18 mouse cellular contexts compared by ENCODE assay signal in the genomic region with DNA sequence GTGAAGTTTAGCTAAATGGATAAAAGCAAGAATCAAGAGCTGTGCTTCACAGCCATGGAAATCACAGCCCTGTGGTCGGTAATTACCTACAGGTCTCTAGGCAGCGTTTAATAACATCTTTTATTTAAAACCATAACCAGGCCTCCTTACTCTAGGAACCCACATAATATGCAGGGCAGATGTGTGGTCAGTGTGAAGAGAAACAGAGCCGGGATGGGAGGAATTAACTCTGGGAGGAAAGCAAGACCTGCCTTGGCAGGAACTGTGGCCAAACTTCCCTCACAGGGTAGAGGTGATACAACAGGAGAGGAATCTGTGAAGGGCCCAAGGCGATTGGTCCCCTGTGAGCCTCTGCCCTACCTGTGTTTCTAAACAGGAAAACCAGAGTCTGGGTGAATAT.
DNase-seq lines count a peak whose midpoint lies in the region; ATAC-seq and TF ChIP-seq lines count a peak whose summit lies in the region.
"Had no signal": no experiment of that assay in that cellular context is flagged by ENCODE, and none has a peak within 500 bp of the region (broad histone marks: within the 10 kb centered on the region; RNA-seq: fewer than 3 reads in every experiment).

No protein-coding gene starts in this region.

- no peak overlapping the region for H3K4me3 ChIP-seq in hindbrain, embryonic 12.5 days
- no peak overlapping the region for H3K4me3 ChIP-seq in hindbrain, embryonic 16.5 days (ENCODE audit: low read length)
- no peak overlapping the region for H3K4me3 ChIP-seq in embryonic facial prominence, embryonic 10.5 days
- no peak overlapping the region for H3K4me3 ChIP-seq in embryonic facial prominence, embryonic 12.5 days
- H3K4me3 ChIP-seq in limb, embryonic 11.5 days (ENCODE audit: low read depth, low read length): no peak overlapping the region
- no peak overlapping the region for H3K4me3 ChIP-seq in cerebellum, adult 2 months (replicated peaks; ENCODE audit: insufficient read depth, low read depth, low read length)
- H3K4me3 ChIP-seq: heart, embryonic 13.5 days; liver, embryonic 15.5 days; neural tube, embryonic 12.5 days had no signal

- TF ChIP-seq CTCF in cerebellum, adult 2 months (IDR thresholded peaks at IDR 0.05; ENCODE audit: borderline replicate concordance, insufficient read depth, low read depth, low read length): no peak

- no peak for DNase-seq in embryonic facial prominence, embryonic 10.5 days (ENCODE audit: low spot score)
- DNase-seq in limb, embryonic 11.5 days (ENCODE audit: low spot score): no peak
- no peak for DNase-seq in urinary bladder, adult 18-20 months (ENCODE audit: low spot score in 2 of 2)
- no peak for DNase-seq in cerebellum, adult 2 months
- DNase-seq: adrenal gland, adult 8-10 months; cerebellum, adult 9-11 months; gastrocnemius, postnatal 14 days; heart, adult 18-20 months; kidney, adult 2 months; kidney, postnatal 10 days; thymus, postnatal 14 days had no signal

- H3K9me3 ChIP-seq in hindbrain, embryonic 12.5 days (replicated peaks): no peaks in the 10 kb centered on the region
- H3K9me3 ChIP-seq in hindbrain, embryonic 16.5 days (ENCODE audit: control insufficient read depth, low read length): no peaks in the 10 kb centered on the region
- no peaks in the 10 kb centered on the region for H3K9me3 ChIP-seq in embryonic facial prominence, embryonic 10.5 days
- no peaks in the 10 kb centered on the region for H3K9me3 ChIP-seq in embryonic facial prominence, embryonic 12.5 days
- no peaks in the 10 kb centered on the region for H3K9me3 ChIP-seq in limb, embryonic 11.5 days (ENCODE audit: control insufficient read depth, low read length)
- H3K9me3 ChIP-seq: heart, embryonic 13.5 days; liver, embryonic 15.5 days; neural tube, embryonic 12.5 days had no signal

- no peak for ATAC-seq in hindbrain, embryonic 12.5 days (ENCODE audit: low FRiP score)
- no peak for ATAC-seq in hindbrain, embryonic 16.5 days
- no peak for ATAC-seq in embryonic facial prominence, embryonic 12.5 days (ENCODE audit: insufficient number of reproducible peaks, insufficient read depth, low FRiP score, low TSS enrichment)
- no peak for ATAC-seq in limb, embryonic 11.5 days (ENCODE audit: insufficient number of reproducible peaks, low FRiP score, low TSS enrichment, low read depth)
- ATAC-seq: inflammation-experienced regulatory T-cells, adult 6 months had no signal

- H3K27me3 ChIP-seq in hindbrain, embryonic 12.5 days: no peaks in the 10 kb centered on the region
- no peaks in the 10 kb centered on the region for H3K27me3 ChIP-seq in hindbrain, embryonic 16.5 days (replicated peaks; ENCODE audit: control insufficient read depth, insufficient read depth, low read length)
- no peaks in the 10 kb centered on the region for H3K27me3 ChIP-seq in embryonic facial prominence, embryonic 10.5 days (replicated peaks; ENCODE audit: low read depth, poor library complexity, severe bottlenecking)
- H3K27me3 ChIP-seq in embryonic facial prominence, embryonic 12.5 days: no peaks in the 10 kb centered on the region; the same call in 1 of the 2 replicates
- no peaks in the 10 kb centered on the region for H3K27me3 ChIP-seq in limb, embryonic 11.5 days (ENCODE audit: control insufficient read depth, insufficient read depth, low read length)
- H3K27me3 ChIP-seq in cerebellum, adult 2 months (ENCODE audit: control insufficient read depth, insufficient read depth, low read length): no peaks in the 10 kb centered on the region
- H3K27me3 ChIP-seq: heart, embryonic 13.5 days; liver, embryonic 15.5 days; neural tube, embryonic 12.5 days had no signal

- WGBS in hindbrain, embryonic 12.5 days: 89% methylated on average over 4 of the region's 4 CpGs
- WGBS in hindbrain, embryonic 16.5 days: 76% methylated on average over 4 of the region's 4 CpGs
- 80% methylated on average over 4 of the region's 4 CpGs for WGBS in embryonic facial prominence, embryonic 10.5 days
- WGBS in embryonic facial prominence, embryonic 12.5 days: 51% methylated on average over 4 of the region's 4 CpGs
- 59% methylated on average over 4 of the region's 4 CpGs for WGBS in limb, embryonic 11.5 days
- WGBS in cerebellum, adult 2 months: 83% methylated on average over 4 of the region's 4 CpGs

- H3K36me3 ChIP-seq in hindbrain, embryonic 12.5 days: no peaks in the 10 kb centered on the region
- no peaks in the 10 kb centered on the region for H3K36me3 ChIP-seq in hindbrain, embryonic 16.5 days (ENCODE audit: control insufficient read depth, insufficient read depth, low read length)
- no peaks in the 10 kb centered on the region for H3K36me3 ChIP-seq in embryonic facial prominence, embryonic 10.5 days (replicated peaks)
- no peaks in the 10 kb centered on the region for H3K36me3 ChIP-seq in embryonic facial prominence, embryonic 12.5 days
- no peaks in the 10 kb centered on the region for H3K36me3 ChIP-seq in limb, embryonic 11.5 days (ENCODE audit: control insufficient read depth, insufficient read depth, low read length)
- H3K36me3 ChIP-seq: heart, embryonic 13.5 days; liver, embryonic 15.5 days had no signal

- H3K27ac ChIP-seq in hindbrain, embryonic 12.5 days: 0 out of 2 replicates have a peak overlapping the region, but pooled peaks have one; percentile 24
- H3K27ac ChIP-seq in hindbrain, embryonic 16.5 days (ENCODE audit: low read depth, low read length): no peak overlapping the region
- H3K27ac ChIP-seq in embryonic facial prominence, embryonic 10.5 days (replicated peaks): peak overlapping the region; percentile 48; the same call in 1 of the 2 replicates
- 0 out of 2 replicates have a peak overlapping the region, but pooled peaks have one; percentile 30 for H3K27ac ChIP-seq in embryonic facial prominence, embryonic 12.5 days
- 0 out of 2 replicates have a peak overlapping the region, but pooled peaks have one; percentile 15 for H3K27ac ChIP-seq in limb, embryonic 11.5 days (replicated peaks; ENCODE audit: low read depth, low read length)
- H3K27ac ChIP-seq in cerebellum, adult 2 months (ENCODE audit: insufficient read depth, low read length): no peak overlapping the region
- H3K27ac ChIP-seq: heart, embryonic 13.5 days; liver, embryonic 15.5 days; neural tube, embryonic 12.5 days had no signal

- peaks cover 65% of the 10 kb centered on the region for H3K4me1 ChIP-seq in hindbrain, embryonic 12.5 days
- peaks cover 56% of the 10 kb centered on the region for H3K4me1 ChIP-seq in hindbrain, embryonic 16.5 days (ENCODE audit: control insufficient read depth, insufficient read depth, low read depth, low read length)
- H3K4me1 ChIP-seq in embryonic facial prominence, embryonic 10.5 days: peaks cover 44% of the 10 kb centered on the region
- H3K4me1 ChIP-seq in embryonic facial prominence, embryonic 12.5 days: peaks cover 31% of the 10 kb centered on the region
- H3K4me1 ChIP-seq in limb, embryonic 11.5 days (ENCODE audit: control insufficient read depth, insufficient read depth, low read length): peaks cover 5% of the 10 kb centered on the region
- H3K4me1 ChIP-seq in cerebellum, adult 2 months (ENCODE audit: control insufficient read depth, insufficient read depth, low read length): peaks cover 57% of the 10 kb centered on the region
- H3K4me1 ChIP-seq: liver, embryonic 15.5 days had no signal

- TF ChIP-seq POLR2A in cerebellum, adult 2 months (IDR thresholded peaks at IDR 0.05; ENCODE audit: borderline replicate concordance, insufficient read depth, low read length): no peak

- H3K9ac ChIP-seq in hindbrain, embryonic 12.5 days: no peak overlapping the region
- no peak overlapping the region for H3K9ac ChIP-seq in hindbrain, embryonic 16.5 days (ENCODE audit: low read depth, low read length)
- H3K9ac ChIP-seq in embryonic facial prominence, embryonic 12.5 days: no peak overlapping the region
- H3K9ac ChIP-seq in limb, embryonic 11.5 days (ENCODE audit: low read length): no peak overlapping the region
- H3K9ac ChIP-seq: heart, embryonic 13.5 days; liver, embryonic 15.5 days; neural tube, embryonic 12.5 days had no signal

- H3K4me2 ChIP-seq in hindbrain, embryonic 12.5 days (replicated peaks): no peak overlapping the region
- H3K4me2 ChIP-seq in hindbrain, embryonic 16.5 days (ENCODE audit: low read length): no peak overlapping the region
- no peak overlapping the region for H3K4me2 ChIP-seq in embryonic facial prominence, embryonic 12.5 days (replicated peaks)
- H3K4me2 ChIP-seq in limb, embryonic 11.5 days (ENCODE audit: low read depth, severe bottlenecking): no peak overlapping the region
- H3K4me2 ChIP-seq: heart, embryonic 13.5 days; liver, embryonic 15.5 days; neural tube, embryonic 12.5 days had no signal

Comparison
In these comparisons a context has a peak if more than half of its experiments do, and no peak if none do; other contexts are left out.
1. H3K27ac ChIP-seq: peak in hindbrain, embryonic 12.5 days (single experiment), embryonic facial prominence, embryonic 10.5 days (single experiment), embryonic facial prominence, embryonic 12.5 days (single experiment) and limb, embryonic 11.5 days (single experiment); none in hindbrain, embryonic 16.5 days (single experiment) and cerebellum, adult 2 months (single experiment).